Mouse (Mus musculus) frontal cortex, adult (tissue): ENCODE results near the gene Acot7.
"Not testable (repeated sequence)": the region's sequence is repeated elsewhere in the genome, so short reads cannot be mapped to it uniquely, and the experiment has no call there.

Source experiments
- ATAC-seq: cut with Nextera tagmentation; 2 replicates; pipeline ENCODE4 v1.9.2; 2017; ENCODE audit warnings: mild to moderate bottlenecking, moderate library complexity, mixed read lengths; ENCODE audit not compliant: low TSS enrichment

Acot7 gene

DNA sequence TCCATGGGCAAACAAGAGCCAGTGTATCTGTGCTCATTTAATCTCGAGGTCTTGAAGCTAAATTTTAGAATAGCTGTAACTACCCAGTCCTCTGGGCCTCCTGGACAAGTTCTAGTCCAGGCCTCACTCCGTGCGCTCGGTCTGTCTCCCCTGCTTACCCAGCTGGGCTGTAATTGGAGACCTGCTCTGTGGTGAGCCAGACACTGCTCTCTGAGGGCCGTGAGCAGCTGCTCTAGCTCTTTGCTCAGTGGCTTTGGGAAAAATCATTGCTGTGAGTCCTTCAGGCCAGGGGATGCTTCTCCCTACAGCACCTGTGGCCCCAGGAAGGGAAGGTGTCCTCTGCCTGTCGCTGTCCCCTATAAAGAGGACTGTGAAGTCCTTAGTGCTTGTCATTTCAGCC lies 28.3 kb downstream of the Acot7 start:
- ATAC-seq = no peak

DNA sequence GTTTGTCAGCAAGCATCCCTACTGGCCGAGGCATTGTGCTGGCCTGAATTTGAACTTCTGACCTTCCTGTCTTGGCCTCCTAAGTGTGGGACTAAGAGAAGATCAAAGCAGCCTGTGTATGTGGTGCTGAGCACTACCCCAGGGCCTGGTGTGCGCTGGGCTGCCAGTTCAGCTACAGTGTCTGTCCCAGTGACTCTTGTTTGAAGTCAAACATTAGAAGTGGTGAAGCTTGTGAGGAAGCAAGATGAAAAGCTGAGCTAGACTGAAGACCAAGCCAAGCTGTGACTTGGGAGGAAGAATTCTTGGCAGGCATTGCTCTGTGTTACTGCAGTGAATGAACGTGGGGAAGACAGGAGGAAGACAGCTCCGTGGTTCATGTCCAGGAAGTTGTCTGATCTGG lies 31.7 kb downstream of the Acot7 start:
- peak; percentile 14; the same call in 1 of the 2 replicates for ATAC-seq

DNA sequence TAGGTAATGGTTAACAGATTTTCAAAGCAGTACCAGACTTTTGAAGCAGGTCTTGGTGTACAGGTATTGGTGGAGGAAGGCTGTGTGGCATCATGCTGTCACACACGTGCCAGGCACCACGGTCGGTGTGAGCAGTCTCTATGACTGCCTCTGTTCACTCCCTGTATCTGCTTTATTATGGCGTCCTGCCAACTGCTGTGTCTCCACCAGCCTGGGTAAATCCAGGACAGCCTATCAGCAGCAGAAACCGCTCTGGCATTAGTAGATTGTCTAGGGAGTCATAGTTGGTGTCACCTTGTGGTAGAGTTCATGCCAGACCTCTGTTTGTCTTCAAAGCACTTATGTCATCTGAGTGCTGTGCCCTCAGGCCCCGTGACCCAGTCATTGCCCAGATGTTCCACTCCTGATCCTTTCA lies 34.2 kb downstream of the Acot7 start:
- ATAC-seq = no peak

DNA sequence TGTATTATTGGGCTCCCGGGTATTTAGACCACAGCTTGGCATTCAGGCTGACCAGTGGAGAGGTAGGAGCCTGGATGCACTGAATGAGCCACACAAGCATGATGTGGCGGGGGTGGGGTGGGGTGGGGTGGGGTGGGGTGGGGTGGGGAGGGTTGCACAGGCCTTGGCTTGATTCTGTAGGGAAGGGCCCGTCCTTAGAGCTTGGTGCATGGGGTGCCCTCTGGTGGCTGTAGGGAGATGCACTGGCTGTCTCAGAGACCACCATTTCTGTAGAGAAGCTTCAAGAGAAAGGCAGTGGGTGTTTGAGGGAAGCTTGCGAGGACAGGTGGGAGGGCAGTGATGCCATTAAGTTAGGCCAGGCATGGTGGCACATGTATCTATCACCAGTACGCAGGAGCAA lies 34.6 kb downstream of the Acot7 start:
- ATAC-seq = peak; percentile 51; the same call in 1 of the 2 replicates

DNA sequence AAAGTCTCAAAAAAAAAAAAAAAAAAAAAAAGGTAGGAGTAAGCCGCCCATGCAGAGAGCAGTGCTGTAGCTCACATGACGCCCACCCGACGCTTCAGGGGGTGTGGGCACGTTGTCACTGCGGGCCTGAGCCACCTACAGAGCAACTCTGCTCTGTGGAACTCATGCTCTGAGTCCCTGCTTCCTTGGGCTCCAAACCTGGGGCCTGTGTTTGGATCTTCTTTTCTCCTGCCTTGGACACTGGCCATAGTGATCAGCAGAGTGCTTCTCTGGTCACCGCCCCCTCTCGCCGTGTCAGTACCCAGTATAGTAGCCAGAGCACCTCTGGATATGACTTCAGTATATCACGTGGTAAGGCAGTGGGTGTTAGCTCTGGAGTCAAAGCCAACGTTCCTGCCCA lies 35.0 kb downstream of the Acot7 start:
- ATAC-seq = peak; percentile 35; the same call in 1 of the 2 replicates

DNA sequence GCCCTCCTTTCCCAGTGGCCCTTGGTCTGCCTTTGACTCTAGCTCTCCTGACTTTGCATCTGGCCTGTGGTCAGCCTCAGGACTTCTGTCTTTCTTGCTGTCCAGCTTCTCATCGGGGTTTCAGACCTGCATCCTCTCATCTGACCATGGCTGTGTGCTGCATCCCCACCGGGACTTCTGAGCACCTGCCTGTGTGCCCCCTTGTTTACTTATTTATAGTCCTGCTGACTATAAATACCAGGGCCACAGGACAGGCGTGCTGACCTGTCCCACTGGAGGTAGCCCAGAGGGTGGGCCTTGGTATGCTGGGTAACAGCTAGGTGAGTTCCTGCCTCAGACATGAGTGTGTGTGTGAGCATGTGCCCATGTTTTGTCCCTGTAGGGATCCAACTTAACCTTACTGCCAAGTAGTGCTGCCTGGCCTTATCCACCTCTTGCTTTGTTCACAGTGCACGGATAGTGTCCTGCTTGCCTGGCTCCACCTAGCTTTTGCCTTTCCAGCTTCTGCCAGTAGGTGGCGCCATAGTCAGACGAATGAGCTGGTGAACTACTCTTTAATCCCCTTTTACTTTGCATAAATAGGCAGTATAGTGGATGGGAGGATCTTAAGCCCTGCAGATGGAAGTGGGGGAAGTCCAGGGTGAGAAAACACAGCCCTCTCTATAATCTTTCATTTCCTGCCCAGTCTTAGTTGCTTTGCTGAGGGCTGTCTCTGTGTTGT lies 36.0 kb downstream of the Acot7 start:
- ATAC-seq = peak; percentile 75

DNA sequence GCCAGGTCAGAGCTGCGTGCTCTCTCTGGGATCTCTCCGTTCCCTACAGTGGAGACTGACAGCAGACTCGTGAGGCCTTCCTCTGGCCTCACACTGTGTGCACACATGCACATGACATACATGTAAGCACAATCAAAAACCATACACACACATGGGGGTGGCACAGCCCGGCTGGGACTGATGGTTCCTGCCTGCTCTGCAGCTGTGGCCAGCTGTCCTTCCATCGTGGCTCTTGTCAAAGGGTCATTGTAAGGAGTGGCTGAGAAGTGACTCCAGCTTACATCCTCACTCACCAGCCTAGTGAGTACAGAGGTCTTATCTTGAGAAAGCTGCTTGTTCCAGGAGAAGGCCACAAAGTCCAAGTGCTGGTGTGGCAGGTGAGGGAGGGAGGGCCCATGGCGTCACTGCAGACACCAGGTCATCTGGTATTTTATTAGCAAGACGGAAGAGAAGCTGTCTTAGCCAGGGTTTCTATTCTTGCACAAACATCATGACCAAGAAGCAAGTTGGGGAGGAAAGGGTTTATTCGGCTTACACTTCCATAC lies 37.0 kb downstream of the Acot7 start:
- ATAC-seq = no peak

DNA sequence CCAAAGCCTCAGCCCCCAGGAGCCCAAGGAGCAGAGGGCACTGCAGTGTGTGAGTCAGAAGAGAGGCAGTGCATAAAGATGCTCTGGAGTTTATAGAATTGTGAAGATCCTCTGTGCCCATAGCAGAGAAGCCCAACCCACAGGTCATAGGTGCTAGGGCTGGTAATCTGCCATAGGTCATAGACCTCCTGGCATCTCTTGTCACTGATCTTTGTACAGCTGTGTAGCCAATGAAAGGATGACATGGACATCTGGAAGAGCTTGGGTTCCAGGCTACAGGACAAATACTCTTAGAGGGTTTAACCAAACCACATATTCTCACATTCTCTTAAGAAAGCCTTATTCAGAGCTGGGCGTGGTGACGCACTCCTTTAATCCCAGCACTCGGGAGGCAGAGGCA lies 41.7 kb downstream of the Acot7 start:
- ATAC-seq = no peak

DNA sequence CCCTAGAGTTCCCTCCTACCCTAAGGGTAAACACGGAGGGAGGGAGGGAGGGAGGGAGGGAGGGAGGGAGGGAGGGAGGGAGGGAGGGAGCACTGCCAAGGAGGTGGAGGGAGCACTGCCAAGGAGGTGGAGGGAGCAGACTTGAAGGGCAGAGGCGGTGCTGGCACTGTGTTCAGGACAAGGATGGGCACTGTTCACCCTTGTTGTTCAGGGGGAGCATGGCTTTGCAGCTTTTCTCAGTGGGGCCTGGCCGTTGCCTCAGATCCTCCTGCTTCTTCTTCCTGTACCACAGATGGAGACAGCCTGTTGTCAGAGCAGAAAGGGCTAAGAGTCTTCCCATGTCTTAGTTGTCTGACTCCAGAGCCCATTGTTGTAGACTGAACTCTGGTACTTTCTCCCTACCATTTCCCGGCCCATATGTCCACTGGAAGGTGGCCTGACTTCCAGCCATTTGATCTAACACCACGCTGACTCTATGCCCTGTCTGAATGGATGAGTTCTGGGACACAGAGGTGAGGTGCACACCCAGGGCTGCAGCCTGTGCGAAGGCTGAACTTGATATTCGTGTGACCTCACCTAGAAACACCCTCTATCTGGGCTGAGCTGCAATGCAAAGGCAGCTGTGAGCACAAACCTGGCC lies 43.0 kb downstream of the Acot7 start:
- no peak for ATAC-seq

DNA sequence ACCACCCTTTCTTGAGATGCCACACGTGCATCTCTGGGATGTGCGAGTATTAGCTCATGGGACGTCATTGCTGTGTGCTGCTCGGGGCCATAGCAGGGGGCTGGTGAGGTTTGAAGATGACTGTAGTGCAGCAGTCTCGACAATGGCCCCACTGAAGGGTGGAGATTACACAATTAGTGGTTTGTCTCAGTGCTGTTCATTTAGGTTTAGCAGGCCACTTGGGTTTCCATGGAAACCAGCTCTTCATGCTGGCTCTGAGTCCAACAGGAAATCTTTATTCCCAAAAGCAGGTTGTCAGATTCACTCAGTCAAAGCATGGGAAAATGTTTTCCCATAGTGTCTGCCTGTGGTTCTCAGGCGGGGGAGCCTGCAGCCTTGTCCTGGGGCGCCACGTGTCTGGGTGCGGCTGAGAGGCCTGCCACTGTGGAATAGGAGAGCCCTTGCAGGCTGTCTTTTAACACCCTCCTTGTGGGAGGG lies 43.5 kb downstream of the Acot7 start:
- peak; percentile 79 for ATAC-seq

DNA sequence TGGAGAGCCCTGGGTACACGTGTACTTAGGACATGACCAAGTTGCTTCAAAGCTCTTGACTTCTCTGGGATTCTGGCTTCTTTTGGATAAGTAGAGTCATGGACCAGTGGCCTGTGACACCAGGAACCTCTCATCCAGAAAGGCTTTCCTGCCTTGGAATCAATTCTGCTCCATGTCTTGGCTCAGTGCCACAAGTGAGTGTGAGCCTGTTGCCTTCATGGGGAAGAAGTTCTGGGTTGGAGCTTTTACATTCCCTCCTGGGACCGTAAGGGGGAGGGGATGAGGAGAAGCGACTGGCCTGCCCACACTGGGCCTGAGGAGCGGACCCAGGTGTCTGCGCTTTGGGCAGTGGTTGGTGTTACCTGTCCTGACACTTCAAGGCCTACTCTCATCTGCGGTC lies 44.2 kb downstream of the Acot7 start:
- no peak for ATAC-seq

DNA sequence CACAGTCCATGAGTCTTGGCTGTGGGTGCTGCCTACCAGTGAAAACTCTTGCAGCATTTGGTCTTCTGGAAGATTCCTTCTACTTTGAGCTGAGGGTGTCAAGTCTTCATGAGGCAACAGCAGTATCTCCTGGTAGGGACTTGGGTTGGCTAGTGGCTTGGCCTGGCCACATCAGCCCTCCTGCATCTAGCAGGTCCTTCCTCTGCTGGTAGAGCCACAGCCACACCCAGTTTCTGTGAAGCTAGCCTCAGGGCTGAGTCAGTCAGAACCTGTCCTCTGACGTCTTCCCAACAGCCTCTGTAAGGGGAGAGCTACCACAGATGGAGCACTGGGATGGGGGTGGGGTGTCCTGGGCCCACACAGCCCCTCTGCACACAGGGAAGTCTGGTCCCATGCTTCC lies 44.6 kb downstream of the Acot7 start:
- no peak for ATAC-seq

DNA sequence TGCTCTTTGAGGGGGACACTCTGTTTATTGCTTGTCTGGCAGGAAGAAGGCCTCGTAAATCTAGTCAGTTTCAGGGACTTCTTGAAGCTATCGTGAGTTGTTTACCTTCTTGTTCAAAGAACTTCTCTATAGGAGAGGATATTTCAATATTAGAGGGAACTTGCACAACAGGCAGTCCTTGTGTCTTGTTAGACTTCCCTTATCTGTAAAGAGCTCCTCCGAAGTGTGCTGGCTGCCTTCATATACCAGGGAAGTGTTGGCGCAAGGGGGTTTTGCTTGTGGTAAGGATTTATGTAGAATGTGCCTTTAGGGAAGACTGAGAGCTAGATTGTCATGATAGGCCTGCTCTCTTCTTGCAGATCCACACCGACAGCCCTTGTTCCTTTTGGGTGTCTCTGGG lies 46.2 kb downstream of the Acot7 start:
- ATAC-seq = no peak

DNA sequence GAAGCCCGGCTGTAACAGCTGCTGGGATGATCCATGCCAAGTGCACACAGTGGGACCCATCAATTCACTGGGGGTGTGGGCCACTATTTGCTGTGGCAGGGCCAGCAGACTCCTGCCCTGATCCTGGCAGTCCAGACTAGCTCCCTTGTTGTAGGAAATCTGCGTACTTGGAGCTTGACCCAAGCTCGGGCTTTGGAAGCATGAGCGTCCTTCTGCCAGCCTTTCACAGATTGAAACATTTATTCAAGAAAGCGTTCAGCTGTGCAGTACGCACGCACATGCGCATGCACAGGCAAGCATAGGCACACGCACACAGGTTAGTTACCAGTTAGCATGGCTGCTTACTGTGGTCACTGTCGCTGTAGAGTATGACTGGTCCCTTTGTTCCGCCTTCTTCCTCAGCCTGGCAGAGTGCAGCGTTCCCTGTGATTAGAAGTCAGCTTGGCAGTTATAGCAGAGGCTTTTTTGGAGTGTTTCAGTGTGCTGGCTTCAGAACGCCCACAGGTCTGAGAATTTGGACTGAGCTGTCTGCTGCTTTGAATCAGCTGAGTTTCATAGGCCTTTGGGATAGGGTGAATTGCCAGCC lies 49.1 kb downstream of the Acot7 start:
- peak; percentile 86 for ATAC-seq

DNA sequence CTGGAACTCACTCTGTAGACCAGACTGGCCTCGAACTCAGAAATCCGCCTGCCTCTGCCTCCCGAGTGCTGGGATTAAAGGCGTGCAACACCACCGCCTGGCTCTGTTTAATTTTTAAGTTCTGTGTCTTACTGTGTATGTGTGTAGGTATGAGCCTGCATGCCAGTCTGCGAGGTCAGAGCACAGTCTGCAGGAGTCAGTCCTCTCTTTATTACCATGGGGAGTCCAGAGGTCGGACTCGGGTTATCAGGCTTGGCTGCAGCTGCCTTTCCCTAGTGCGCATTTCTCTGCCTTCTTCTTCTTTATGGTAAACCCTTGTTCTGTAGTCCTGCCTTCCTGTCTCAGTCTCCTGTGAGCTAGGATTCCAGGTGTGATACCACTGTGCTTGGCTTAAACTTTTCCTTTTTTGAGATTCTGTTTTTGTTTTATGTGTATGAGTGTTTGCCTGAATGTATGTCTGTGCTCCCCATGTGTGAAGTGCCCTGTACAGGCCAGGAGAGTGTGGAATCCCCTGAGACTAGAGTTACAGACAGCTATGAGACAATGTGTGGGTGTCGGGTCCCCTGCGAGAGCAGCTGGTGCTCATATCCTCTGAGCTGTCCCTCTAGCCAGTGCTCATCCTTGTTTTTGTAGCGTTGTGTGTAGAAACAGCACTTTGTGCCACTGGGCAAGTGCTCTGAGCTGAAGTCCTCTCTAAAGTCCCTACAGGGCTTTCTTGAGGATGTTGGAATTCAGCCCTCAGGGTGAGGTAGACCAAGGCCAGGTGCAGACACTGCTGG lies 50.0 kb downstream of the Acot7 start:
- no peak for ATAC-seq

DNA sequence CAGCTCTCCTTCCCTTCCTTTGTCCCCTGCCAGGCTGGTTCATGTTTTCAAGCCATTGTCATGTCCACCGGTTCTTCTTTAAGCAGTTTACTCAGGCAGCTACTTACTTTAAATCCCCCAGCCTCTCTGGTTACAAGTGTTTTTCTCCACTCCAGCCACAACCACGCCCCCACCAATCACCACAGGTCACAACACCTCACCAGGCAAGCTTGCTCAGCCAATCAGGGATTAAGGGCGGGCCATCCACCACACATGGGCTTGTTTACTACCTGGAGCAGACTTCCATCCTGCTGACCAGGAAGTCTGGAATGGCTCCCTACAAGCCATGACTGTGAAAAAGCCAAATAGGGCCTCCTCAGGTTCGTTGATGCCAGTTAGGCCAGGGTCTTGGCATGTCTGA lies 52.4 kb downstream of the Acot7 start:
- ATAC-seq = not testable (repeated sequence)

DNA sequence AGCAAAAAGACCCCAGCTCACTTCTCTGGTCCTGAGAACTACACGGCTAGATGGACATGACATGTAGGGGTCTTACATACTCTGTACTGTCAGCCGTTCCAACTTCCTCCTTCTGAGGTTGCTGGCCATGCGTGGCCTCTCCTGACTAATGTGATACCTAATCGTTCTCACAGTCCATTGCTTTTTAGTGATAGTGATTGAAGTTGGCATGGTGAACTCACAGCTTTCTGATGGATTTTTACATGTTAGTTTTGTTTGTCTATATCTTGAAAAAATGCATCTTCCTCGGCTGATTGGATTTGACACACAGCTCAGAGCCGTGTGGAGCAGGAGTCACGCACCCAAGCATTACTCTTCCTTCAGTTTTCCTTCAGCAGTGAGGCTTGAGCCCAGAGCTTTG lies 53.4 kb downstream of the Acot7 start:
- no peak for ATAC-seq

DNA sequence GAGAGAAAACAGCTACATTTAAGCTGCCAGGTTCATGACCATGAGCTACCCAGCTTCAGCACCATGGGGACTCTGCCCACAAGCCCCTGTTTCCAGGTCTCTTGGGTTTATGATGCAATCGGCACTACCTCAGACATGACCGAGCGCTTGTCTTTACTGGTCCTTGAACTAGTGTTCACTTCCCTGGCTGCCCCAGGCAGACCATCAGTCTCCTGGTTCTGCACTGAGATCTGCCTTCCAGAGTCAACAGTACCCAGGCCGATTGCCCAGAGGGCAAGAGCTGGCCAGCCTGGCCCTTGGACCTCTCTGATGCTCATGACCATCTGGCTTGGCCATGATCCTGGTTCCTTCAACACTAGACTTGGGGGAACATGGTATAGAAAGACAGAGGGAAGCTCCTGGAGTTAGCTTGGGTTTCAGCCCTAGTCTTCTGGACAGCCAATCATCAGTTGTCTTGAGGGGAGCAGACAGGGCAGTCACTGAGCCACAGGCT lies 54.5 kb downstream of the Acot7 start:
- no peak for ATAC-seq

DNA sequence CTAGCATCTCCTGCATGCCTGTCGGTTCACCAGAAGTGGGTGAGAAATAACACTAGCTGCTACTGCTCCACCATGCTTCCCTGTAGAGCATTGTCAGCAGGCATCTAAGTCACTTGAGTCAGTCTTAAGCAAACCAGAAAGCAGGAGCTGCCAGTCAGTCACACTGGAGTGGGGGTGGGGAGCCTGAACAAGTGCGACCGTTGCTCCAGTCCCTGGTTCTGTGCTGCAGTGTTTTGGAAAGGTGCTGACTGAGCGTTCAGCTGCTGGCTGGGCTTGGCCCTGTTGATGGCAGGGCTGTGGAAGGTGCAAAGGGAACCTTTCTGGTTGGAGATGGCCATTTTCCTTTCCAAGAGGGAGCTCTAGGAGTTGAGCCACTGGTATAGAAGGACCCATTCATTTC lies 62.0 kb downstream of the Acot7 start:
- ATAC-seq = no peak

DNA sequence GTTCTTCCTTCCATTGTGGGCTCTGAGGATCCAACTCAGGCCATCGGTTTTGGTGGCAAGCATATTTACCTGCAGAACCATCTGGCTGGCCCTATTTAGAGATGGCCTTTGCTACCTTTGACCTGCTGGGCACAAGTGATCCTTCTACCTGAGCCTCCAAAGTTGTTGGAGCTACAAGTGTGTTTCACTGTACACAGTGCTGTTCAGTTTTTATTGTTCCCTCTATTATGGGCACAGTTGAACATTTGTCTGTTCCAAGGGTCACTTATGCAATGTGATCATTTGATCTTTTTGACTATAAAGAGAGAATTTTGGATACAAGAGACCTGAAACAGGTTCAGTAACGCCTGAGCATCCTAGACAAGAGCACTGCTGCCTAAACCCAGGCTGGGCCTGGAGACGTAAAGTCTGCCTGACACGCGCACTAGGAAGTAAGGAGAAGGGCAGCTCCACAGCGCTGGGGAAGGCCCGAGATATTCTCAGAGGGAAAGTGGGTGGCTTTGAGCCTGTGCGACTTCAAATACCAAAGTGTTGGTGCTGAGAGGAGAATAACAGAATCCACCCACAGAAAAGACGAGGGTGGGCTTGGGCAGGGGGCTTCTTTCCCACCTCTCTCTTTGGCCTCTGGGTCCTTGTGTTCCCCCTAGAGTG lies 65.4 kb downstream of the Acot7 start:
- no peak for ATAC-seq

DNA sequence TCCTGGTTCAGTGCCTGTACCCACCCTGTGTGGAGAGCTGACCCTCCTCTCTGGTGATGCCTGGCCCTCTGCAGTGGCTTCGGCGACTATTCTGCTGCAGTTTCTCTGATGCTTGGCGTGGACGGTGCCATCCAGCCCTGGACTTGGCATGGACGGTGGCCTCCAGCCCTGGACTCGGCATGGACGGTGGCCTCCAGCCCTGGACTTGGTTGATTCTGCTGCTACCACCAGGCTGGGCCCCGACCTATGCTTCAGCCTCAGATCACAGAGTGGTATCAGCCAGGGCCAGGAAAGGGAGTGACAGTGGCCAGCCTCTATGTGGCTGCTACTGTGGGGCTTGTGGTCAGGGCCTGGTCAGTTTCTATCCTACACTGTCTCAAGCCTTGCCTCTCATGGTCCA lies 66.0 kb downstream of the Acot7 start:
- no peak for ATAC-seq
